Mouse (Mus musculus) hindbrain, postnatal 0 days (tissue): ENCODE results near the gene Oaf. TPM values are rescaled to one million over a fixed set of nuclear protein-coding genes. Genes with fewer than 3 reads are reported as not detected.
A peak's percentile ranks its signal among the peaks of the same experiment; 100 is the strongest.

Experiments
- ATAC-seq: fragments of 200-750 bp; cut with Nextera tagmentation; 2 replicates; pipeline ENCODE4 v1.8.0; 2017; ENCODE audit warnings: mild to moderate bottlenecking, moderate TSS enrichment, moderate library complexity
- DNase-seq: peaks from one replicate; pipeline ENCODE4 v3.0.0-alpha.2; 2015; ENCODE audit warnings: low spot score
- H3K27ac ChIP-seq: fragments of 300-500 bp; sonication (generic); 2 replicates; pipeline ENCODE4 v1.5.1; 2014; ENCODE audit warnings: mild to moderate bottlenecking
- H3K27me3 ChIP-seq: fragments of 300-500 bp; sonication (generic); 2 replicates; pipeline ENCODE4 v1.6.1; 2014; ENCODE audit warnings: low read length, mixed read lengths; ENCODE audit not compliant: insufficient read depth
- H3K36me3 ChIP-seq: fragments of 300-500 bp; sonication (generic); 2 replicates; pipeline ENCODE4 v1.6.1; 2014; ENCODE audit warnings: low read length, mixed read lengths; ENCODE audit not compliant: insufficient read depth
- H3K4me1 ChIP-seq: fragments of 300-500 bp; sonication (generic); 2 replicates; pipeline ENCODE4 v1.6.1; 2014; ENCODE audit warnings: antibody characterized with exemption, low read length, mixed read lengths; ENCODE audit not compliant: insufficient read depth
- H3K4me2 ChIP-seq: fragments of 300-500 bp; sonication (generic); 2 replicates; pipeline ENCODE4 v1.6.1; 2014; ENCODE audit warnings: low read depth, mild to moderate bottlenecking, low read length, moderate library complexity, mixed read lengths
- H3K4me3 ChIP-seq: fragments of 300-500 bp; sonication (generic); 2 replicates; pipeline ENCODE4 v1.5.1; 2014; ENCODE audit warnings: low read length
- H3K9ac ChIP-seq: fragments of 300-500 bp; sonication (generic); replicated peaks from 2 replicates; pipeline ENCODE4 v1.6.1; 2014; ENCODE audit warnings: mild to moderate bottlenecking, low read length, moderate library complexity, mixed read lengths
- H3K9me3 ChIP-seq: fragments of 300-500 bp; sonication (generic); 2 replicates; pipeline ENCODE4 v1.6.1; 2016; ENCODE audit warnings: low read length, mixed read lengths
- CTCF ChIP-seq: IDR thresholded peaks from 2 replicates; pipeline ENCODE4 v1.5.1; 2016; ENCODE audit warnings: antibody characterized with exemption, control low read depth, low read depth
- WGBS: fragments of 180-500 bp; shearing (Covaris S2); extraction: QIAGEN DNeasy Blood & Tissue Kit; methylation state at CpG from one replicate; pipeline ENCODE4 v1.1.7; 2014; 5-methylcytosine and 5-hydroxymethylcytosine counted together
- polyA plus RNA-seq: library from polyadenylated mRNA; unstranded; fragments of >200 nt; fragmentation: Nextera tagmentation; extraction: Ambion mirVana; gene quantifications from 2 replicates; pipeline ENCODE4 v1.2.1, GENCODE M21; 2015
- total RNA-seq: library from RNA; depleted of rRNA; stranded (reverse); fragments of >200 nt; gene quantifications from 2 replicates; pipeline ENCODE4 v1.2.3, GENCODE M21; 2014

Gene Oaf
- total and polyA plus RNA-seq, 2 experiments from 2014 or later, result 6.2 to 8.0 TPM

DNA sequence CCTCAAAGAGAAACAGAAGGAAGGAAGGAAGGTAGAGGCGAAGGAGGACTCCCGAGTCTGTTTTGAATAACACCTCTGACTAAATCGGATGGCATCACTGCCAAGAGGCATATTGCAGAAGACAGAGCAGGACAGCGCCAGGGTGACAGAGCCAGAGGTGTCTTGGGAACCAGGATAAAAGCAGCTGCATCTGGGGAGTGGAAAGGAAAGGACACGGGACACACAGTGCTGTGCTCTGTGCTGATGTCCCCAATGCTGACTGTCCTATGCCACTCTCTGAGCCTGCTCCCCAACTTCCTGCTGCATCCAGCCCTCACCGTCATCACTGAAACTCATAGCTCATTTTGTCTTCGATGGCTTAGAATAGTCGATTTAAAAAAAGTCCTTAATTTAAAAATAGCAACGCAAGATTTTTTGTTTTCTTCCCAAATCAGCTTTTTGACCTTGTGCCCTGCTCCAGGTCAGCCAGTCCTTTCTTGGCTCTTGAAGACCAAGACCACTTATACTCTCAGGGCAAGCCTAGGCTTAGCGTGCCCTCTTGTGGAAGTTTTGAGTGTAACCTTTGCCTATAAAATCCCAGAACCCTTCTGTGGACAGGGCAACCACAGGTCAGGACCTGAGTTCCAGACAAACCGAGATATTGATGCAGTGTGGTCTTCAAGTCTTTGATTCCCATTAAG is 28.8 kb downstream of the Oaf start:
- H3K4me1 ChIP-seq, result no peaks in the 10 kb centered on the region
- H3K4me2 ChIP-seq, result peak overlapping the region; percentile 23; the same call in 1 of the 2 replicates
- WGBS, result 27% methylated on average over 11 of the region's 11 CpGs
- DNase-seq (peak; percentile 83), ATAC-seq (peak; percentile 77)
- no peak overlapping the region for H3K27ac ChIP-seq
- H3K36me3 ChIP-seq, result no peaks in the 10 kb centered on the region
- no peak overlapping the region for H3K9ac ChIP-seq
- peak; percentile 89 for TF ChIP-seq CTCF
- peaks cover 1% of the 10 kb centered on the region; the same call in 1 of the 2 replicates for H3K27me3 ChIP-seq
- H3K4me3 ChIP-seq, result no peak overlapping the region
- no peaks in the 10 kb centered on the region for H3K9me3 ChIP-seq

DNA sequence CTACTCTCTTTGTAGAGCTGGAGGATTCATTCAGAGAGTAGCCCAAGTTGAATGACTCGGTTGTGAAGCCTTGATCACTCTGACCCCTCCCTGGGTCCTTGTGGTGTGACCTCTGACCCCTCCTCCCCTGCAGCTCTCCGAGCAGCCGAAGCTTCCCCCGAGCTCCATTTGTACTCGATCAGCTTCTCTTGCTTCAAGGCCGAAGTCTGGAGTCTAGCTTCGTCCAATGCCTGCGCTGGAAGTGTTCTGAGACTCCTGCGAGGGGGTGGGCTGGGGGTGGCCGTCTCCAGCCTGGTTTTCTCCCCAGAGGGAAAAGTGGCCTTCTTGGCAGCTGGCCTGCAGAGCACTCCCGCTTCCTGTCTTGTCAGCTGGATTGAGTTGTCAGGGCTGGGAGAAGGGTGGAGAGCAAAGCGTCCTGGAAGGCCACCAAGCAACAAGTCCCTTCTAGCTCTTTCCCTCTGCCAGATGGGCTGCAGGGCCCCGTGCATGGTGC is 29.5 kb downstream of the Oaf start, which contains the start of gene Pou2f3:
Gene Pou2f3 (minus strand): TSS at position 180 of the 493 bp plus-strand sequence.
- Histone ChIP-seq H3K36me3 (no peaks in the 10 kb centered on the region), H3K27ac (no peak within 1 kb of the TSS), H3K4me1 (peaks cover 6% of the 10 kb centered on the region; the same call in 1 of the 2 replicates), H3K4me3 (no peak within 1 kb of the TSS), H3K9me3 (no peaks in the 10 kb centered on the region), H3K27me3 (peaks cover 8% of the 10 kb centered on the region), H3K9ac (0 out of 2 replicates have a peak within 1 kb of the TSS, but pooled peaks have one; percentile 21), H3K4me2 (peak within 1 kb of the TSS; percentile 23; the same call in 1 of the 2 replicates)
- 10% methylated on average over 13 of the region's 13 CpGs for WGBS
- ATAC-seq (peak; percentile 30; the same call in 1 of the 2 replicates), DNase-seq (peak; percentile 54)
- TF ChIP-seq CTCF, result no peak

DNA sequence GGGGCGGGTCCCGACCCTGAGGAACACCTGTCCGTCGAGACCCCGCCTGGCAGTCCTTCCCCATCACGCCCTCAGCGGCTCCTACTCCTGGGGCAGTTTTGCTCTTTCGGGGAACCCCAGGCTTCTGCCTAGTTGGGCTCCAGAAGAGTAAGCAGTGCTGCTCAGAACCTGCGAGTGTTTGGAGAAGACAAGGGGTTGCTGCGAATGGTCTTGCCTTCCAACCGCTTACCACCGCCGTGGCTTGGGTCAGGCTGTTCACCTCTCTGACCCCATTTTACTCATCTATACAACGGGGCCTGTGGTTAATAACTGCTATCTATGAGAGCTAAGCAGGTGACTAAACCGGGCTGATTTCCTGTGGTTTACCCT is 33.7 kb downstream of the Oaf start:
- no peaks in the 10 kb centered on the region for H3K36me3 ChIP-seq
- peak overlapping the region; percentile 29 for H3K4me3 ChIP-seq
- H3K27me3 ChIP-seq, result peaks cover 21% of the 10 kb centered on the region
- DNase-seq (no peak), ATAC-seq (no peak)
- H3K4me1 ChIP-seq, result peaks cover 7% of the 10 kb centered on the region; the same call in 1 of the 2 replicates
- no peak overlapping the region for H3K9ac ChIP-seq
- peak overlapping the region; percentile 52 for H3K4me2 ChIP-seq
- no peaks in the 10 kb centered on the region for H3K9me3 ChIP-seq
- 3% methylated on average over 14 of the region's 15 CpGs for WGBS
- no peak overlapping the region for H3K27ac ChIP-seq
- TF ChIP-seq CTCF, result no peak

DNA sequence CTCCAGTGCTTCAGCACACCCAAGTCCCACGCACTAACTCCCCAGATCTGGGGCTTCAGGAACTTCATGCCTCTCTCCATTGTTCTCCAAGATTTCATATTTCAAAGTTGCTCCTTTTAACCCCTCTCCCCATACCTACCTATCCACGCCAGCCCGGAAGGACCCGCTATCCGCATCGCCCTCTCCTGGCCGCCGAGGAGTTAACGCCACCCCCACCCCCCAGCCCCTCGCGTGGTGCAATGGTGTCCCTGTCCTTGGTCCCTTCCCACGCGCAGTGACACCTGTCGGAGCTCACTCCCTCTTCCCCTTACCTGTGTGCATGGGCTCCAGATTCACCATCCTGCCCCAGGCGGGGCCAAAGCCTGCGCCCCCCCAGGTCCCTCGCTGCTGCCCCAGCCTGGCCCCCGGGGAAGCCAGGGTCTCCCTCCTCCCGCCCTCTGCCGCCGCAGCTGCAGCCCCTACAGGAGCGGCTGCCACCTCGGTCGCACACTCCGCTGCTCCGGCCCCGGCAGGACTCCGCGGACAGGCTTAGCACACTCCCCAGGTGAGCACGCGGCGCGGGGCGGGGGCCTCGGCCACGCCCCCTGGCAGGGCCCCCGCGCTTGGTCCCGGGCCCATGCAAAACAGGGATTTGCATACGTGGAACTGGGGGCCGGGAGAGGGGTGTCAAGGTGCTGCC is 34.2 kb downstream of the Oaf start:
- Histone ChIP-seq H3K4me1 (peaks cover 7% of the 10 kb centered on the region; the same call in 1 of the 2 replicates), H3K4me3 (peak overlapping the region; percentile 29), H3K9me3 (no peaks in the 10 kb centered on the region), H3K9ac (no peak overlapping the region), H3K4me2 (peak overlapping the region; percentile 52), H3K36me3 (no peaks in the 10 kb centered on the region), H3K27ac (no peak overlapping the region), H3K27me3 (peaks cover 21% of the 10 kb centered on the region)
- peak; percentile 48 for TF ChIP-seq CTCF
- DNase-seq (no peak), ATAC-seq (peak; percentile 35; the same call in 1 of the 2 replicates)
- WGBS, result 2% methylated on average over 41 of the region's 41 CpGs

DNA sequence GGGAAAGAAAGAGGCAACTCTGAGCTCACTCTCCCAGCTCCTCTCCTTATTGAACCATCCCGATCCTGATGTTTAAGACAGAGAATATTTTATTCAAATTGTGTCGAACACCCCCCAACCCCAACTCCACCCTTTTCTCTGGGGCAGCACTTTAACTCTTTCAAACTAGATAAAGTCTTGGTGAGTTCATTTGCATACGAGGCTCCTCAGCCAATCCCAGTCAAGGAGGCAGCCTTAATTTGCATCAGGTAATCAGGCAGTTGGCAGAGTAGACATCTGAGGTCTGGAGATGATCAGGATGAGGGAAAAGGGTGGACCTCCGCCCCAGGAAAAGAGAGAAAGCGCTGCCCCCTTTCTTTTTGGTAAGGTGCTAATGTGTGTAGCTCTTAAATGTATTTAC is 39.5 kb downstream of the Oaf start:
- peaks cover 13% of the 10 kb centered on the region for H3K27me3 ChIP-seq
- H3K9me3 ChIP-seq, result no peaks in the 10 kb centered on the region
- H3K27ac ChIP-seq, result no peak overlapping the region
- DNase-seq (no peak), ATAC-seq (no peak)
- H3K4me3 ChIP-seq, result no peak overlapping the region
- H3K4me1 ChIP-seq, result no peaks in the 10 kb centered on the region
- WGBS, result 14% methylated on average over 5 of the region's 5 CpGs
- no peak overlapping the region for H3K4me2 ChIP-seq
- H3K9ac ChIP-seq, result no peak overlapping the region
- TF ChIP-seq CTCF, result no peak
- no peaks in the 10 kb centered on the region for H3K36me3 ChIP-seq

DNA sequence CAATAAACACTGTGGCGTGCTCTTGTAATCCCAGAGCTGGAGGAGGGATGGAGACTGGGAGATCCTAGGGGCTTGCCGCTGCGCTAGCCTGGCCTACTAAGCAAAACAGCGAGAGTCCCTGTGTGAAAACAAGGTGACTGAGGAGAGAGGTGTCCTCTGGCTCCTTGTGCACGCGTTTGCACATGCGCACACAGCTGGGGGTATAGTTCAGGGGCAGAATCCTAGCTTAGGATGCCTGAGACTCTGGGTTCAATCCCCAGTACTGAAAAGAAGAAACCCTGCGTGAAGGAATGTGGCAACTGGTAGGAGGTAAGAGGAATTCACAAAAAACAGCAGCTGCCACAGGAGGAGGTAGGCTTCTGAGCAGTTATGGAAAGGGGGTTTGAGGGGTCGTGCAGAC is 45.7 kb downstream of the Oaf start:
- Histone ChIP-seq H3K4me2 (no peak overlapping the region), H3K4me1 (no peaks in the 10 kb centered on the region), H3K27ac (no peak overlapping the region), H3K9me3 (no peaks in the 10 kb centered on the region), H3K36me3 (no peaks in the 10 kb centered on the region), H3K27me3 (no peaks in the 10 kb centered on the region), H3K4me3 (no peak overlapping the region), H3K9ac (no peak overlapping the region)
- TF ChIP-seq CTCF, result no peak
- DNase-seq (no peak), ATAC-seq (no peak)
- WGBS, result 19% methylated on average over 9 of the region's 9 CpGs
